Mouse (Mus musculus): ENCODE measurements around the gene Sp7. TPM values are rescaled to one million over a fixed set of nuclear protein-coding genes. Genes with fewer than 3 reads are reported as not detected.
A peak's percentile ranks its signal among the peaks of the same experiment; 100 is the strongest.
"Not testable (repeated sequence)": the region's sequence is repeated elsewhere in the genome, so short reads cannot be mapped to it uniquely, and the experiment has no call there.

Gene Sp7
- polyA plus RNA-seq, 1 experiment from 2014 or later, result 0.52 TPM

DNA sequence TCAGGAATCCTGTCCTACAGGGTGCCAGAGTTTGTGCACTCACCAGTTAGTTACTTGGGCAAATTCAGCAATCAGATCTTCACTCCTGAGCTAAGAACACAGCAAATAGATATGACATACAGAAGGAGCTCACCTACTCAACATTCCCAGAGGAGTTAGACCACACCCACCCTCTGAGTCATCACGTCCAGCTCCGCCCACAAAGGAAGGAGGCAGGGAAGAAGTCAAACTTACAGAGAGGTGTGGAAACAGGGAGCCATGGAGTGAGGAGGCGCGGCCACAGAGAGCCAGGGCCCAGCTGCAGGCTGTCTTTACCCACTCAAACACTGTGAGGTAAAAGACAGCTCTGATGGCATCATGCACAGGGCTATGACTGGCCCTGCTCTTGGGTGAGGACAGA, 20.5 kb downstream of the Sp7 start:
- H3K9ac ChIP-seq (ENCODE audit: low read depth, low read length), result no peak overlapping the region
- peaks cover 11% of the 10 kb centered on the region for H3K36me3 ChIP-seq (ENCODE audit: control insufficient read depth, insufficient read depth, low read length)
- H3K4me3 ChIP-seq (ENCODE audit: low read depth, low read length), result no peak overlapping the region
- H3K27me3 ChIP-seq (ENCODE audit: control insufficient read depth, insufficient read depth, low read length), result no peaks in the 10 kb centered on the region
- H3K4me2 ChIP-seq, result no peak overlapping the region
- no peak overlapping the region for H3K27ac ChIP-seq (ENCODE audit: low read depth, low read length)
- H3K9me3 ChIP-seq (replicated peaks; ENCODE audit: control insufficient read depth, low read length), result no peaks in the 10 kb centered on the region
- H3K4me1 ChIP-seq (ENCODE audit: control insufficient read depth, insufficient read depth, low read length), result peaks cover 3% of the 10 kb centered on the region
- no peak for ATAC-seq (replicated peaks; ENCODE audit: insufficient number of reproducible peaks, low FRiP score, low TSS enrichment)
- WGBS (ENCODE audit: insufficient replicate concordance), result 66% methylated on average over 4 of the region's 4 CpGs

DNA sequence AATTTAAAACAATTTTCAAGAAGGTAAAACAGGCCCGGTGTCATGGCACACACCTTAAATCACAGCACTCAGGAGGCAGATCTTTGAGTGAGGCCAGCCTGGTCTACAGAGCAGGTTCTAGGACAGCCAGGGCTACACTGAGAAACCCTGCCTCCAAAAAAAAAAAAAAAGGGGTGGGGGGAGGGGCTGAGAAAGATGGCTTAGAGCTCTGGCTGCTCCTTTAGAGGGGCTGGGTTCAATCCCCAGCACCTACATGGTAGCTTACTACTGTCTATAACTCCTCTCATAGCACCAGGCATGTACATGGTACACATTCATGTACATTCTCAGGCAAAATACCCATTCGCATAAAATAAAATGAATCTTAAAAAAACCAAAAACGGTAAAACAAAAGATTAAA, 22.5 kb downstream of the Sp7 start:
- Histone ChIP-seq H3K36me3 (ENCODE audit: control insufficient read depth, insufficient read depth, low read length) (peaks cover 16% of the 10 kb centered on the region), H3K9me3 (replicated peaks; ENCODE audit: control insufficient read depth, low read length) (no peaks in the 10 kb centered on the region), H3K4me2 (no peak overlapping the region), H3K4me3 (ENCODE audit: low read depth, low read length) (no peak overlapping the region), H3K27me3 (ENCODE audit: control insufficient read depth, insufficient read depth, low read length) (no peaks in the 10 kb centered on the region), H3K4me1 (ENCODE audit: control insufficient read depth, insufficient read depth, low read length) (no peaks in the 10 kb centered on the region), H3K27ac (ENCODE audit: low read depth, low read length) (no peak overlapping the region), H3K9ac (ENCODE audit: low read depth, low read length) (no peak overlapping the region)
- ATAC-seq (replicated peaks; ENCODE audit: insufficient number of reproducible peaks, low FRiP score, low TSS enrichment), result no peak
- 94% methylated on average over 3 of the region's 3 CpGs for WGBS (ENCODE audit: insufficient replicate concordance)

- no peak for ATAC-seq (replicated peaks; ENCODE audit: insufficient number of reproducible peaks, low FRiP score, low TSS enrichment)
- H3K27me3 ChIP-seq (ENCODE audit: control insufficient read depth, insufficient read depth, low read length), result no peaks in the 10 kb centered on the region
- H3K4me1 ChIP-seq (ENCODE audit: control insufficient read depth, insufficient read depth, low read length), result no peaks in the 10 kb centered on the region
- no peaks in the 10 kb centered on the region for H3K9me3 ChIP-seq (replicated peaks; ENCODE audit: control insufficient read depth, low read length)
- no peak overlapping the region for H3K27ac ChIP-seq (ENCODE audit: low read depth, low read length)
- peaks cover 28% of the 10 kb centered on the region for H3K36me3 ChIP-seq (ENCODE audit: control insufficient read depth, insufficient read depth, low read length)
- H3K9ac ChIP-seq (ENCODE audit: low read depth, low read length), result no peak overlapping the region
- H3K4me3 ChIP-seq (ENCODE audit: low read depth, low read length), result no peak overlapping the region
- H3K4me2 ChIP-seq, result no peak overlapping the region
- 10% methylated on average over 1 of the region's 1 CpGs for WGBS (ENCODE audit: insufficient replicate concordance)
Observed at GRCm38 (mm10) chr15:102341580-102341979, 25.4 kb downstream of the Sp7 start.

DNA sequence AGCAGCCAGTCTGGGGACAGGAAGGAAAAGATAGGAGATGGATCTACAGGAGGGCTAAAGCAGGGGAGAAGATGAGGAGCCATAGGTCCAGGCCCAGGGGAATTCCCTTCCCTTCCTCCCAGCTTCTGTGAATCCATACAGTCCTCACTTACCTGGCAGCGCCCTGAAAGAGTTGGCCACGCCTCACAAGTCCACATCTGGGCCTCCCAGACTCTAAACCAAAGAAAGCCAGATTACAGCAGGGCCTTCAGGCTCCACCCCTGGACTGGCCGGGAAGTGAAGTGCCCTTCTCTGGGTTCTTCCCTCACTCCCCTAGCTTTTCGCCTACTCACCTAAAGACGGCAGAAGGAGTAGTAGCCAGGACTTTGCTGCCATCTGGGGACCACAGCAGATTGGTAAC, 27.4 kb downstream of the Sp7 start:
- WGBS (ENCODE audit: insufficient replicate concordance), result 65% methylated on average over 5 of the region's 5 CpGs
- Histone ChIP-seq H3K27ac (ENCODE audit: low read depth, low read length) (no peak overlapping the region), H3K36me3 (ENCODE audit: control insufficient read depth, insufficient read depth, low read length) (peaks cover 34% of the 10 kb centered on the region), H3K4me1 (ENCODE audit: control insufficient read depth, insufficient read depth, low read length) (no peaks in the 10 kb centered on the region), H3K9ac (ENCODE audit: low read depth, low read length) (no peak overlapping the region), H3K4me2 (no peak overlapping the region), H3K27me3 (ENCODE audit: control insufficient read depth, insufficient read depth, low read length) (no peaks in the 10 kb centered on the region), H3K4me3 (ENCODE audit: low read depth, low read length) (no peak overlapping the region), H3K9me3 (replicated peaks; ENCODE audit: control insufficient read depth, low read length) (no peaks in the 10 kb centered on the region)
- ATAC-seq (replicated peaks; ENCODE audit: insufficient number of reproducible peaks, low FRiP score, low TSS enrichment), result no peak

- Histone ChIP-seq H3K36me3 (ENCODE audit: control insufficient read depth, insufficient read depth, low read length) (peaks cover 40% of the 10 kb centered on the region), H3K9ac (ENCODE audit: low read depth, low read length) (no peak overlapping the region), H3K4me2 (no peak overlapping the region), H3K4me3 (ENCODE audit: low read depth, low read length) (no peak overlapping the region), H3K27ac (ENCODE audit: low read depth, low read length) (no peak overlapping the region), H3K9me3 (replicated peaks; ENCODE audit: control insufficient read depth, low read length) (no peaks in the 10 kb centered on the region), H3K4me1 (ENCODE audit: control insufficient read depth, insufficient read depth, low read length) (peaks cover 11% of the 10 kb centered on the region), H3K27me3 (ENCODE audit: control insufficient read depth, insufficient read depth, low read length) (no peaks in the 10 kb centered on the region)
- 80% methylated on average over 4 of the region's 4 CpGs for WGBS (ENCODE audit: insufficient replicate concordance)
- no peak for ATAC-seq (replicated peaks; ENCODE audit: insufficient number of reproducible peaks, low FRiP score, low TSS enrichment)
Observed at GRCm38 (mm10) chr15:102336946-102337345, 30.0 kb downstream of the Sp7 start.

DNA sequence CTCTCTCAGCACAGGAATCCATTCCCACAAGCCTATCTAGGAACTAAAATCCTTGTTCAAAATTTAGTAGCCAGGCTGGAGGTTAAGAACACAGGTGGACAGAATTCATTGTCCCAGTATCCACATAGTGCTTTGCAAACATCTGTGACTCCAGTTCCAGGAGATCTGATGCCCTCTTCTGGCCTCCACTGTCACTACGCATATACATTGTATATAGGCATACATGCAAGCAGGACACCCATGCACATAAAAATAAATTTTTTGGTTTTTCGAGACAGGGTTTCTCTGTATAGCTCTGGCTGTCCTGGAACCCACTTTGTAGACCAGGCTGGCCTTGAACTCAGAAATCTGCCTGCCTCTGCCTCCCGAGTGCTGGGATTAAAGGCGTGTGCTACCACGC, 31.1 kb downstream of the Sp7 start:
- not testable (repeated sequence) for H3K27ac ChIP-seq (ENCODE audit: low read depth, low read length); H3K4me2 ChIP-seq; H3K9ac ChIP-seq (ENCODE audit: low read depth, low read length); H3K4me3 ChIP-seq (ENCODE audit: low read depth, low read length); H3K9me3 ChIP-seq (replicated peaks; ENCODE audit: control insufficient read depth, low read length); ATAC-seq (replicated peaks; ENCODE audit: insufficient number of reproducible peaks, low FRiP score, low TSS enrichment); H3K27me3 ChIP-seq (ENCODE audit: control insufficient read depth, insufficient read depth, low read length)
- 91% methylated on average over 5 of the region's 5 CpGs for WGBS (ENCODE audit: insufficient replicate concordance)
- H3K36me3 ChIP-seq (ENCODE audit: control insufficient read depth, insufficient read depth, low read length), result peaks cover 40% of the 10 kb centered on the region
- H3K4me1 ChIP-seq (ENCODE audit: control insufficient read depth, insufficient read depth, low read length), result peaks cover 15% of the 10 kb centered on the region

DNA sequence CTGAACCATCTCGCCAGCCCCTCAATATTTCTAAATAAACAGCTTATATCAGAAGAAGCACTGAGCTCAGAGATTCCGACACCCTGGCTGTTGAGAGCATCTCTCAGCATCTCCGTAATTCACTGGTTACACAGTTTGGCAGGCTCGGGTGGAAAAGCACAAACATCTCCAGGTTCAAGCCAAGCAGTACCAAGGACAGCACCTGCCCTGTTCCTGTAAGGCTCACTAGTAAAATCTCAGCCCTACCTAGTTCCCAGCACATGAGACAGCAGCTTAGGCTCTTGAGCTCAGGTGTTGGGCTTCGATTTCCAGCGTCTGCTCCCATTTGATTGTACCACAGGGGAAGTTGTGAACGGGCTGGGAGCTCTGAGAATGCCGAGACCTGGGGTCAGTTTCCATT, 31.7 kb downstream of the Sp7 start:
- no peak for ATAC-seq (replicated peaks; ENCODE audit: insufficient number of reproducible peaks, low FRiP score, low TSS enrichment)
- no peaks in the 10 kb centered on the region for H3K27me3 ChIP-seq (ENCODE audit: control insufficient read depth, insufficient read depth, low read length)

DNA sequence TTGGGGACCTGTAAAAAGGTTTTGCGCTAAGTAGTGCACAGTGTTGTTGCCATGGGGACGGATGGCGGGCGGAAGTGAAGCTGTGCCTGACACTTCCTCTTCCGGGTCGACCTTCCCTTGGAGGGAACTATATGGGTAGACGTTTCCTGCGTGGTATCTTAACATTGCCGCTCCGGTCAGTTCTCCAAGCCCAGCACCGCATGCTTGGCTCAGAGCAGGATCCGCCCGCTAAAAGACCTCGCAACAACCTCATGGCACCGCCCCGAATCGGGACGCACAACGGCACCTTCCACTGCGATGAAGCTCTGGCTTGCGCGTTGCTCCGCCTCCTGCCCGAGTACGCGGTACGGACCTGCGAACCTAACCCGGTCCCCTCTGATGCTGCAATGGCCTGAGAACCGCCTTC, 35.4 kb downstream of the Sp7 start, which contains the start of gene Myg1:
Myg1 (plus strand) TSS at position 100 of the 406 bp plus-strand sequence.
- WGBS (ENCODE audit: insufficient replicate concordance), result under 1% methylated on average over 30 of the region's 30 CpGs
- Histone ChIP-seq H3K36me3 (ENCODE audit: control insufficient read depth, insufficient read depth, low read length) (peaks cover 21% of the 10 kb centered on the region), H3K4me2 (peak within 1 kb of the TSS; percentile 93), H3K27ac (ENCODE audit: low read depth, low read length) (peak within 1 kb of the TSS; percentile 48; the same call in 1 of the 2 replicates), H3K9me3 (replicated peaks; ENCODE audit: control insufficient read depth, low read length) (no peaks in the 10 kb centered on the region), H3K27me3 (ENCODE audit: control insufficient read depth, insufficient read depth, low read length) (no peaks in the 10 kb centered on the region), H3K4me1 (ENCODE audit: control insufficient read depth, insufficient read depth, low read length) (peaks cover 21% of the 10 kb centered on the region), H3K9ac (ENCODE audit: low read depth, low read length) (peak within 1 kb of the TSS; percentile 71), H3K4me3 (ENCODE audit: low read depth, low read length) (peak within 1 kb of the TSS; percentile 64)
- peak; percentile 82; the same call in 1 of the 2 replicates for ATAC-seq (replicated peaks; ENCODE audit: insufficient number of reproducible peaks, low FRiP score, low TSS enrichment)

More for the DNA sequence above, 31.7 kb downstream of the Sp7 start:
- Histone ChIP-seq H3K9me3 (replicated peaks; ENCODE audit: control insufficient read depth, low read length) (no peaks in the 10 kb centered on the region), H3K9ac (ENCODE audit: low read depth, low read length) (no peak overlapping the region), H3K27ac (ENCODE audit: low read depth, low read length) (no peak overlapping the region), H3K4me1 (ENCODE audit: control insufficient read depth, insufficient read depth, low read length) (peaks cover 15% of the 10 kb centered on the region), H3K4me3 (ENCODE audit: low read depth, low read length) (no peak overlapping the region), H3K36me3 (ENCODE audit: control insufficient read depth, insufficient read depth, low read length) (peaks cover 39% of the 10 kb centered on the region), H3K4me2 (no peak overlapping the region)
- 80% methylated on average over 8 of the region's 8 CpGs for WGBS (ENCODE audit: insufficient replicate concordance)

DNA sequence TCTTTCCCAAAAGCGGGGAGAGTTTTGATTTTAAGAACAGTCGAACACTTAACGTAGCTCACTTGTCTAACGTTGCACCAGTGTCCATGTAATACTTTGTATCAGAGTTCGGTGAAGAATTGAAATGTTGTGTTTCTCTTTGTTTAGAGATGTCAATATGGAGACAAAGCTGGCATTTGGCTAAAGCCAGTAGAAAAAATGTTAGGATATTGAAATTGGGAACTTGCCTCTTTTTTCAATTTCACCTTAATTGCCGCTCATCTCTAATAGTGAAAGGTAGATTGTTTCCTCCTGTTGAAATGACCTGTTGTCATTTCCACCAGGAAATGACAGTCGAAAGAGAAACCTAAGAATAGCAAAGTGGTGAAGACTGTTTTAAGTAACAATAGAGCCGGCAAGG, 40.1 kb downstream of the Sp7 start:
- Histone ChIP-seq H3K27me3 (ENCODE audit: control insufficient read depth, insufficient read depth, low read length) (no peaks in the 10 kb centered on the region), H3K9ac (ENCODE audit: low read depth, low read length) (peak overlapping the region; percentile 70), H3K4me3 (ENCODE audit: low read depth, low read length) (peak overlapping the region; percentile 58), H3K9me3 (replicated peaks; ENCODE audit: control insufficient read depth, low read length) (no peaks in the 10 kb centered on the region), H3K4me1 (ENCODE audit: control insufficient read depth, insufficient read depth, low read length) (peaks cover 10% of the 10 kb centered on the region), H3K36me3 (ENCODE audit: control insufficient read depth, insufficient read depth, low read length) (peaks cover 9% of the 10 kb centered on the region; the same call in 1 of the 2 replicates), H3K4me2 (peak overlapping the region; percentile 66), H3K27ac (ENCODE audit: low read depth, low read length) (no peak overlapping the region)
- WGBS (ENCODE audit: insufficient replicate concordance), result 56% methylated on average over 8 of the region's 8 CpGs
- ATAC-seq (replicated peaks; ENCODE audit: insufficient number of reproducible peaks, low FRiP score, low TSS enrichment), result no peak
